Mouse (Mus musculus) ES-E14 (cell line): ENCODE measurements at regions not wholly inside any gene's neighbourhood (a gene's known extent, or its start where the extent isn't known, plus 50 kb on each side); places are given as distances from the start of the nearest gene placed in this dataset.

Experiments
- HCFC1 ChIP-seq: IDR thresholded peaks from 2 replicates; pipeline ENCODE4 v1.6.1; 2012; ENCODE audit warnings: low read length, inconsistent platforms, borderline replicate concordance; ENCODE audit not compliant: insufficient read depth
- MAFK ChIP-seq: IDR thresholded peaks from 2 replicates; pipeline ENCODE4 v1.6.1; 2014; ENCODE audit warnings: mild to moderate bottlenecking, low read depth, low read length, inconsistent platforms; ENCODE audit not compliant: insufficient read depth

DNA sequence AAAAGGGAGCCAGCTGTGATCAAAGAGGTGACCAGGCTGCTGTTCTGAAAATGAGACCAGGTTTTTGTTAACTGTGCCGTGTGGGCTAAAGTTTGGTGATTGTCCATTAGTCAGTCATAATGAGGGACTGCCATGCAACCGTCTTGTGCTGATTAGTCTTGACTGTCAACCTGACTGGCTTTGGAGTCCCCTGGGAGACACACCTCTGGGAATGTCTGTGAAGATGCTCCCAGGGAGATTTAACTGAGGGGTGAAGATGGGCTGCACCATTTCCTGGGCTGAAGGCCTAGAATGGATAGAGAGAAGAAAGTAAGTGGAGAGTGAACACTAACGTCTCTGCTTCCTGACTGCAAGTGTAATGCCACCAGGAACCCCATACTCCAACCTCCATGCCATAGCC lies 233.1 kb upstream of the Cdh13 start:
- TF ChIP-seq HCFC1 (no peak), MAFK (no peak)
